30 mouse cellular contexts compared by ENCODE assay signal in genomic region chr3:131955771-131956170, GRCm38 (mm10).
"Had no signal": no experiment of that assay in that cellular context is flagged by ENCODE, and none has a peak within 500 bp of the region (broad histone marks: within the 10 kb centered on the region; RNA-seq: fewer than 3 reads in every experiment).

No protein-coding gene starts in this region.

- DNase-seq: left cerebral cortex, postnatal 4 days; liver; liver, embryonic 13.5 days; liver, postnatal 0 days; lung, adult 18-20 months; lung, adult 2 months; lung, embryonic 14.5 days; lung, postnatal 10 days; lung, postnatal 14 days; lung, postnatal 36 days; lung, postnatal 4 days; midbrain, embryonic 14.5 days had no signal

- ATAC-seq: liver, embryonic 12.5 days; liver, postnatal 0 days; lung, postnatal 0 days; midbrain, embryonic 13.5 days; midbrain, embryonic 15.5 days; midbrain, embryonic 16.5 days had no signal

- H3K4me3 ChIP-seq: limb, embryonic 10.5 days; limb, embryonic 12.5 days; limb, embryonic 13.5 days; limb, embryonic 15.5 days; liver, embryonic 12.5 days; liver, embryonic 13.5 days; liver, embryonic 15.5 days; lung, embryonic 15.5 days; megakaryocyte, embryonic 14.5 days; midbrain, embryonic 12.5 days; midbrain, embryonic 13.5 days; midbrain, embryonic 15.5 days; myocyte; neural tube, embryonic 12.5 days had no signal

- H3K4me2 ChIP-seq: limb, embryonic 12.5 days; limb, embryonic 13.5 days; limb, embryonic 15.5 days; liver, embryonic 11.5 days; liver, embryonic 12.5 days; liver, embryonic 13.5 days; liver, embryonic 15.5 days; lung, embryonic 14.5 days; lung, embryonic 15.5 days; midbrain, embryonic 12.5 days; midbrain, embryonic 13.5 days; midbrain, embryonic 15.5 days; neural tube, embryonic 12.5 days had no signal

- H3K36me3 ChIP-seq: limb, embryonic 10.5 days; limb, embryonic 12.5 days; limb, embryonic 13.5 days; limb, embryonic 15.5 days; liver, embryonic 12.5 days; liver, embryonic 13.5 days; liver, embryonic 15.5 days; lung, embryonic 15.5 days; midbrain, embryonic 12.5 days; midbrain, embryonic 13.5 days; midbrain, embryonic 15.5 days; neural tube, embryonic 12.5 days had no signal

- H3K9ac ChIP-seq: limb, embryonic 12.5 days; limb, embryonic 13.5 days; limb, embryonic 15.5 days; liver, embryonic 12.5 days; liver, embryonic 13.5 days; liver, embryonic 14.5 days; liver, embryonic 15.5 days; liver, postnatal 0 days; lung, embryonic 14.5 days; lung, embryonic 15.5 days; midbrain, embryonic 12.5 days; midbrain, embryonic 13.5 days; midbrain, embryonic 15.5 days; neural tube, embryonic 12.5 days had no signal

- H3K4me1 ChIP-seq: limb, embryonic 10.5 days; limb, embryonic 12.5 days; limb, embryonic 13.5 days; limb, embryonic 15.5 days; liver, embryonic 12.5 days; liver, embryonic 13.5 days; liver, embryonic 15.5 days; lung, embryonic 15.5 days; megakaryocyte, embryonic 14.5 days; midbrain, embryonic 12.5 days; midbrain, embryonic 13.5 days; midbrain, embryonic 15.5 days; neural tube, embryonic 12.5 days had no signal

- H3K9me3 ChIP-seq: limb, embryonic 10.5 days; limb, embryonic 12.5 days; limb, embryonic 15.5 days; liver, embryonic 12.5 days; liver, embryonic 13.5 days; liver, embryonic 15.5 days; lung, embryonic 15.5 days; midbrain, embryonic 12.5 days; midbrain, embryonic 13.5 days; midbrain, embryonic 15.5 days; neural tube, embryonic 12.5 days had no signal

- H3K27me3 ChIP-seq: limb, embryonic 12.5 days; limb, embryonic 13.5 days; limb, embryonic 15.5 days; liver, embryonic 12.5 days; liver, embryonic 13.5 days; liver, embryonic 15.5 days; lung, embryonic 15.5 days; megakaryocyte, embryonic 14.5 days; midbrain, embryonic 12.5 days; midbrain, embryonic 13.5 days; midbrain, embryonic 15.5 days; neural tube, embryonic 12.5 days had no signal

- H3K27ac ChIP-seq: limb, embryonic 10.5 days; limb, embryonic 12.5 days; limb, embryonic 13.5 days; limb, embryonic 15.5 days; liver, embryonic 12.5 days; liver, embryonic 13.5 days; liver, embryonic 14.5 days; liver, embryonic 15.5 days; lung, embryonic 15.5 days; macrophage; midbrain, embryonic 12.5 days; midbrain, embryonic 13.5 days; midbrain, embryonic 15.5 days; neural tube, embryonic 12.5 days had no signal
